Comparison of ENCODE assay signal across 15 mouse cellular contexts in genomic region chr17:8995344-8995743, GRCm38 (mm10).
"Had no signal": no experiment of that assay in that cellular context is flagged by ENCODE, and none has a peak within 500 bp of the region (broad histone marks: within the 10 kb centered on the region; RNA-seq: fewer than 3 reads in every experiment).

No protein-coding gene starts in this region.

- H3K9ac ChIP-seq: intestine, embryonic 15.5 days; limb, embryonic 13.5 days; liver, embryonic 14.5 days; lung, embryonic 14.5 days; midbrain, embryonic 15.5 days; neural tube, embryonic 12.5 days had no signal

- H3K4me2 ChIP-seq: intestine, embryonic 15.5 days; limb, embryonic 13.5 days; lung, embryonic 14.5 days; midbrain, embryonic 11.5 days; midbrain, embryonic 15.5 days; neural tube, embryonic 12.5 days had no signal

- H3K9me3 ChIP-seq: intestine, embryonic 15.5 days; limb, embryonic 13.5 days; megakaryocyte, embryonic 14.5 days; neural tube, embryonic 12.5 days had no signal

- H3K27ac ChIP-seq: intestine, embryonic 15.5 days; layer of hippocampus, adult 2 months; limb, embryonic 13.5 days; liver, embryonic 14.5 days; macrophage; midbrain, embryonic 15.5 days; neural tube, embryonic 12.5 days had no signal

- H3K36me3 ChIP-seq: intestine, embryonic 15.5 days; limb, embryonic 13.5 days; midbrain, embryonic 15.5 days had no signal

- H3K27me3 ChIP-seq: intestine, embryonic 15.5 days; limb, embryonic 13.5 days; megakaryocyte, embryonic 14.5 days; midbrain, embryonic 15.5 days; neural tube, embryonic 12.5 days had no signal

- ATAC-seq: intestine, embryonic 15.5 days; midbrain, embryonic 15.5 days had no signal

- DNase-seq: kidney, postnatal 10 days; kidney, postnatal 4 days; lung, embryonic 14.5 days; lung, postnatal 14 days; thymus, adult 18-20 months; thymus, postnatal 14 days had no signal

- H3K4me3 ChIP-seq: intestine, embryonic 15.5 days; layer of hippocampus, adult 2 months; limb, embryonic 13.5 days; megakaryocyte, embryonic 14.5 days; midbrain, embryonic 15.5 days; neural tube, embryonic 12.5 days had no signal

- H3K4me1 ChIP-seq: intestine, embryonic 15.5 days; limb, embryonic 13.5 days; midbrain, embryonic 15.5 days; neural tube, embryonic 12.5 days had no signal
